Mouse (Mus musculus): ENCODE data around the gene Ube2d1.
A peak's percentile ranks its signal among the peaks of the same experiment; 100 is the strongest.

- peak; percentile 95 for TF ChIP-seq CTCF (IDR thresholded peaks at IDR 0.05; ENCODE audit: low read depth)
- no peak for TF ChIP-seq EP300 (IDR thresholded peaks at IDR 0.05; ENCODE audit: low read depth)
Observed at GRCm38 (mm10) chr10:71326789-71327188, 41.7 kb upstream of the Ube2d1 start.

All from liver, embryonic 14.5 days (tissue).